Mouse (Mus musculus) spleen, postnatal 4 days (tissue): ENCODE measurements around the gene Sh3bp5l.

Source experiments
- DNase-seq, 2 experiments: peaks; one replicate each; pipeline ENCODE4 v3.0.0; 2022; ENCODE audit warnings: low spot score in 2 of 2

Gene Sh3bp5l

GRCm38 (mm10) chr11:58377686-58378085 is 47.2 kb downstream of the Sh3bp5l start:
- DNase-seq, result no peak

- no peak for DNase-seq
Observed at GRCm38 (mm10) chr11:58378763-58379278, 48.3 kb downstream of the Sh3bp5l start, which contains the start of gene Lypd8. Gene Lypd8, plus strand, starts transcription at chr11:58379043.

GRCm38 (mm10) chr11:58379516-58379915 is 49.0 kb downstream of the Sh3bp5l start:
- DNase-seq, result no peak

- no peak for DNase-seq
Observed at GRCm38 (mm10) chr11:58382471-58382870, 51.9 kb downstream of the Sh3bp5l start.
